Mouse (Mus musculus): ENCODE measurements at regions not wholly inside any gene's neighbourhood (a gene's known extent, or its start where the extent isn't known, plus 50 kb on each side); places are given as distances from the start of the nearest gene placed in this dataset.

GRCm38 (mm10) chr4:110121447-110121846 lies 143.6 kb downstream of the Dmrta2 start:
- no peak for DNase-seq (ENCODE audit: low read depth, low spot score)

GRCm38 (mm10) chr4:110125067-110125784 lies 147.4 kb downstream of the Dmrta2 start:
- DNase-seq (ENCODE audit: low read depth, low spot score): no peak

- DNase-seq (ENCODE audit: low read depth, low spot score): no peak
Measured at GRCm38 (mm10) chr4:110127941-110128520, 150.2 kb downstream of the Dmrta2 start.

- no peak for DNase-seq (ENCODE audit: low read depth, low spot score)
Measured at GRCm38 (mm10) chr4:110128918-110129317, 151.1 kb downstream of the Dmrta2 start.

GRCm38 (mm10) chr4:110129518-110129917 lies 151.7 kb downstream of the Dmrta2 start:
- no peak for DNase-seq (ENCODE audit: low read depth, low spot score)

GRCm38 (mm10) chr4:110132061-110132460 lies 154.2 kb downstream of the Dmrta2 start:
- DNase-seq (ENCODE audit: low read depth, low spot score): no peak

GRCm38 (mm10) chr4:110134036-110134435 lies 156.2 kb downstream of the Dmrta2 start:
- peak; percentile 51 for DNase-seq (ENCODE audit: low read depth, low spot score)

GRCm38 (mm10) chr4:110145229-110145628 lies 167.4 kb downstream of the Dmrta2 start:
- DNase-seq (ENCODE audit: low read depth, low spot score): no peak

- no peak for DNase-seq (ENCODE audit: low read depth, low spot score)
Measured at GRCm38 (mm10) chr4:110152103-110152946, 174.5 kb downstream of the Dmrta2 start.
